Mouse (Mus musculus) C2C12 (cell line): ENCODE measurements around the gene Ccdc190.

Experiments
- CTCF ChIP-seq: IDR thresholded peaks from one replicate; pipeline ENCODE4 v1.5.1; 2011; ENCODE audit not compliant: control insufficient read depth, insufficient read depth, insufficient read length
- MAX ChIP-seq: IDR thresholded peaks from one replicate; pipeline ENCODE4 v1.6.1; 2011; ENCODE audit warnings: mild to moderate bottlenecking, control low read depth

GRCm38 (mm10) chr1:169897916-169898315 lies 30.5 kb upstream of the Ccdc190 start:
- TF ChIP-seq CTCF (no peak), MAX (no peak)
